Mouse (Mus musculus): ENCODE measurements at regions not wholly inside any gene's neighbourhood (a gene's known extent, or its start where the extent isn't known, plus 50 kb on each side); places are given as distances from the start of the nearest gene placed in this dataset.
A peak's percentile ranks its signal among the peaks of the same experiment; 100 is the strongest.

- intact Hi-C loops (cut with DNase I): no loop called here
- H3K27ac ChIP-seq: no peak overlapping the region; the same call in 1 of the 2 replicates
Observed at GRCm38 (mm10) chr8:126683555-126683947, 89.8 kb upstream of the Irf2bp2 start.

GRCm38 (mm10) chr8:126682817-126683554, 89.2 kb upstream of the Irf2bp2 start:
- no peaks in the 10 kb centered on the region for H3K79me2 ChIP-seq (replicated peaks; ENCODE audit: control insufficient read depth, insufficient read depth, low read length)
- DNase-seq: no peak
- H3K9ac ChIP-seq (ENCODE audit: low read depth, low read length): no peak overlapping the region
- TF ChIP-seq EP300 (IDR thresholded peaks at IDR 0.05; ENCODE audit: insufficient read depth, low read depth, low read length): no peak
- TF ChIP-seq POLR2A (IDR thresholded peaks at IDR 0.05; ENCODE audit: insufficient read depth, low read depth, low read length): no peak
- TF ChIP-seq CTCF (IDR thresholded peaks at IDR 0.05): no peak
- H3K27ac ChIP-seq: peak overlapping the region; percentile 64
- peaks cover 5% of the 10 kb centered on the region; the same call in 1 of the 2 replicates for H3K4me1 ChIP-seq (ENCODE audit: control insufficient read depth, insufficient read depth, low read length)
- H3K27me3 ChIP-seq (ENCODE audit: control insufficient read depth, insufficient read depth, low read length): no peaks in the 10 kb centered on the region
- no peaks in the 10 kb centered on the region for H3K36me3 ChIP-seq (ENCODE audit: control insufficient read depth, insufficient read depth, low read length)
- no peak overlapping the region for H3K4me3 ChIP-seq
- WGBS: 91% methylated on average over 9 of the region's 9 CpGs
- intact Hi-C loops (cut with DNase I): no loop called here

More at GRCm38 (mm10) chr8:126683555-126683947, 89.8 kb upstream of the Irf2bp2 start:
- 92% methylated on average over 2 of the region's 2 CpGs for WGBS
- peaks cover 5% of the 10 kb centered on the region; the same call in 1 of the 2 replicates for H3K4me1 ChIP-seq (ENCODE audit: control insufficient read depth, insufficient read depth, low read length)
- H3K79me2 ChIP-seq (replicated peaks; ENCODE audit: control insufficient read depth, insufficient read depth, low read length): no peaks in the 10 kb centered on the region
- H3K9ac ChIP-seq (ENCODE audit: low read depth, low read length): no peak overlapping the region
- no peaks in the 10 kb centered on the region for H3K27me3 ChIP-seq (ENCODE audit: control insufficient read depth, insufficient read depth, low read length)
- no peaks in the 10 kb centered on the region for H3K36me3 ChIP-seq (ENCODE audit: control insufficient read depth, insufficient read depth, low read length)
- H3K4me3 ChIP-seq: no peak overlapping the region
- DNase-seq: no peak
- TF ChIP-seq EP300 (IDR thresholded peaks at IDR 0.05; ENCODE audit: insufficient read depth, low read depth, low read length) (no peak), POLR2A (IDR thresholded peaks at IDR 0.05; ENCODE audit: insufficient read depth, low read depth, low read length) (no peak), CTCF (IDR thresholded peaks at IDR 0.05) (no peak)

- Histone ChIP-seq H3K27ac (peak overlapping the region; percentile 64), H3K4me3 (no peak overlapping the region), H3K27me3 (ENCODE audit: control insufficient read depth, insufficient read depth, low read length) (no peaks in the 10 kb centered on the region), H3K4me1 (ENCODE audit: control insufficient read depth, insufficient read depth, low read length) (peaks cover 5% of the 10 kb centered on the region; the same call in 1 of the 2 replicates), H3K36me3 (ENCODE audit: control insufficient read depth, insufficient read depth, low read length) (no peaks in the 10 kb centered on the region), H3K9ac (ENCODE audit: low read depth, low read length) (no peak overlapping the region), H3K79me2 (replicated peaks; ENCODE audit: control insufficient read depth, insufficient read depth, low read length) (no peaks in the 10 kb centered on the region)
- intact Hi-C loops (cut with DNase I): no loop called here
- TF ChIP-seq CTCF (IDR thresholded peaks at IDR 0.05) (no peak), POLR2A (IDR thresholded peaks at IDR 0.05; ENCODE audit: insufficient read depth, low read depth, low read length) (no peak), EP300 (IDR thresholded peaks at IDR 0.05; ENCODE audit: insufficient read depth, low read depth, low read length) (no peak)
- no peak for DNase-seq
- WGBS: 55% methylated on average over 6 of the region's 6 CpGs
Observed at GRCm38 (mm10) chr8:126681948-126682651, 88.3 kb upstream of the Irf2bp2 start.

GRCm38 (mm10) chr8:126678004-126678751, 84.4 kb upstream of the Irf2bp2 start:
- no peak overlapping the region for H3K4me3 ChIP-seq
- 95% methylated on average over 13 of the region's 13 CpGs for WGBS
- H3K9ac ChIP-seq (ENCODE audit: low read depth, low read length): no peak overlapping the region
- H3K27me3 ChIP-seq (ENCODE audit: control insufficient read depth, insufficient read depth, low read length): no peaks in the 10 kb centered on the region
- intact Hi-C loops (cut with DNase I): no loop called here
- no peak for DNase-seq
- no peak overlapping the region for H3K27ac ChIP-seq
- no peaks in the 10 kb centered on the region for H3K36me3 ChIP-seq (ENCODE audit: control insufficient read depth, insufficient read depth, low read length)
- peaks cover under 1% of the 10 kb centered on the region; the same call in 1 of the 2 replicates for H3K4me1 ChIP-seq (ENCODE audit: control insufficient read depth, insufficient read depth, low read length)
- H3K79me2 ChIP-seq (replicated peaks; ENCODE audit: control insufficient read depth, insufficient read depth, low read length): no peaks in the 10 kb centered on the region
- no peak for TF ChIP-seq EP300 (IDR thresholded peaks at IDR 0.05; ENCODE audit: insufficient read depth, low read depth, low read length)
- TF ChIP-seq CTCF (IDR thresholded peaks at IDR 0.05): no peak
- no peak for TF ChIP-seq POLR2A (IDR thresholded peaks at IDR 0.05; ENCODE audit: insufficient read depth, low read depth, low read length)

- DNase-seq: no peak
- 96% methylated on average over 2 of the region's 2 CpGs for WGBS
- no peaks in the 10 kb centered on the region for H3K79me2 ChIP-seq (replicated peaks; ENCODE audit: control insufficient read depth, insufficient read depth, low read length)
- no peak overlapping the region for H3K27ac ChIP-seq
- H3K4me1 ChIP-seq (ENCODE audit: control insufficient read depth, insufficient read depth, low read length): no peaks in the 10 kb centered on the region
- no peak for TF ChIP-seq POLR2A (IDR thresholded peaks at IDR 0.05; ENCODE audit: insufficient read depth, low read depth, low read length)
- no peak for TF ChIP-seq CTCF (IDR thresholded peaks at IDR 0.05)
- no peak for TF ChIP-seq EP300 (IDR thresholded peaks at IDR 0.05; ENCODE audit: insufficient read depth, low read depth, low read length)
- H3K4me3 ChIP-seq: no peak overlapping the region
- no peak overlapping the region for H3K9ac ChIP-seq (ENCODE audit: low read depth, low read length)
- no peaks in the 10 kb centered on the region for H3K27me3 ChIP-seq (ENCODE audit: control insufficient read depth, insufficient read depth, low read length)
- H3K36me3 ChIP-seq (ENCODE audit: control insufficient read depth, insufficient read depth, low read length): no peaks in the 10 kb centered on the region
- intact Hi-C loops (cut with DNase I): no loop called here
Observed at GRCm38 (mm10) chr8:126675153-126675552, 81.4 kb upstream of the Irf2bp2 start.

Data from heart, adult 2 months (tissue).